Mouse (Mus musculus): ENCODE measurements around the gene Abcb8.

- TF ChIP-seq CTCF (IDR thresholded peaks at IDR 0.05) (no peak), EP300 (IDR thresholded peaks at IDR 0.05; ENCODE audit: insufficient read depth, low read depth, low read length) (no peak), POLR2A (IDR thresholded peaks at IDR 0.05; ENCODE audit: insufficient read depth, low read depth, low read length) (no peak)
Observed at GRCm38 (mm10) chr5:24442029-24442428, 48.6 kb downstream of the Abcb8 start.

All from heart, adult 2 months (tissue).